Mouse (Mus musculus): Measurements from ENCODE around the gene Zfp978. TPM values are rescaled to one million over a fixed set of nuclear protein-coding genes. Genes with fewer than 3 reads are reported as not detected.
"Not testable (repeated sequence)": the region's sequence is repeated elsewhere in the genome, so short reads cannot be mapped to it uniquely, and the experiment has no call there.

The Zfp978 gene
- polyA plus RNA-seq, 1 experiment from 2014 or later: not detected

GRCm38 (mm10) chr4:147361872-147362271 lies 769 bp downstream of the Zfp978 start:
- not testable (repeated sequence) for H3K36me3 ChIP-seq; H3K4me2 ChIP-seq (replicated peaks); H3K9ac ChIP-seq (replicated peaks); H3K27ac ChIP-seq (replicated peaks); H3K9me3 ChIP-seq; H3K27me3 ChIP-seq; ATAC-seq (replicated peaks); H3K4me3 ChIP-seq; H3K4me1 ChIP-seq
- no CpG with 5 or more reads among the region's 1 CpGs for WGBS

GRCm38 (mm10) chr4:147369564-147369963 lies 8.5 kb downstream of the Zfp978 start:
- WGBS: no CpG with 5 or more reads among the region's 2 CpGs
- H3K9ac ChIP-seq (replicated peaks); H3K4me1 ChIP-seq; H3K36me3 ChIP-seq; H3K27ac ChIP-seq (replicated peaks); H3K9me3 ChIP-seq; H3K27me3 ChIP-seq; H3K4me3 ChIP-seq; H3K4me2 ChIP-seq (replicated peaks): not testable (repeated sequence)
- ATAC-seq (replicated peaks): peak; percentile 57; the same call in 1 of the 2 replicates

GRCm38 (mm10) chr4:147383199-147383598 lies 22.1 kb downstream of the Zfp978 start:
- ATAC-seq (replicated peaks): not testable (repeated sequence)

GRCm38 (mm10) chr4:147397201-147397600 lies 36.1 kb downstream of the Zfp978 start:
- peaks cover 40% of the 10 kb centered on the region for H3K9me3 ChIP-seq
- ATAC-seq (replicated peaks); H3K4me3 ChIP-seq; H3K4me1 ChIP-seq; H3K9ac ChIP-seq (replicated peaks); H3K27ac ChIP-seq (replicated peaks); H3K36me3 ChIP-seq; H3K27me3 ChIP-seq; H3K4me2 ChIP-seq (replicated peaks): not testable (repeated sequence)
- 84% methylated on average over 3 of the region's 3 CpGs for WGBS

More at GRCm38 (mm10) chr4:147383199-147383598, 22.1 kb downstream of the Zfp978 start:
- WGBS: 84% methylated on average over 4 of the region's 4 CpGs
- not testable (repeated sequence) for H3K9me3 ChIP-seq; H3K27me3 ChIP-seq; H3K27ac ChIP-seq (replicated peaks); H3K9ac ChIP-seq (replicated peaks); H3K4me3 ChIP-seq; H3K36me3 ChIP-seq; H3K4me1 ChIP-seq; H3K4me2 ChIP-seq (replicated peaks)

- H3K4me3 ChIP-seq; H3K36me3 ChIP-seq; ATAC-seq (replicated peaks); H3K27ac ChIP-seq (replicated peaks); H3K27me3 ChIP-seq; H3K4me2 ChIP-seq (replicated peaks); H3K9ac ChIP-seq (replicated peaks); H3K4me1 ChIP-seq: not testable (repeated sequence)
- WGBS: 82% methylated on average over 6 of the region's 6 CpGs
- H3K9me3 ChIP-seq: peaks cover 49% of the 10 kb centered on the region
Observed at GRCm38 (mm10) chr4:147397934-147398682, 37.0 kb downstream of the Zfp978 start.

GRCm38 (mm10) chr4:147398741-147399140 lies 37.6 kb downstream of the Zfp978 start:
- H3K27ac ChIP-seq (replicated peaks); H3K9ac ChIP-seq (replicated peaks); H3K4me3 ChIP-seq; ATAC-seq (replicated peaks); H3K36me3 ChIP-seq; H3K27me3 ChIP-seq; H3K4me2 ChIP-seq (replicated peaks); H3K4me1 ChIP-seq: not testable (repeated sequence)
- peaks cover 56% of the 10 kb centered on the region for H3K9me3 ChIP-seq
- WGBS: 85% methylated on average over 1 of the region's 1 CpGs

GRCm38 (mm10) chr4:147399505-147399904 lies 38.4 kb downstream of the Zfp978 start:
- ATAC-seq (replicated peaks); H3K27ac ChIP-seq (replicated peaks); H3K9ac ChIP-seq (replicated peaks); H3K4me3 ChIP-seq; H3K36me3 ChIP-seq; H3K4me2 ChIP-seq (replicated peaks); H3K27me3 ChIP-seq; H3K4me1 ChIP-seq: not testable (repeated sequence)
- 76% methylated on average over 3 of the region's 3 CpGs for WGBS
- H3K9me3 ChIP-seq: peaks cover 63% of the 10 kb centered on the region

- H3K4me2 ChIP-seq (replicated peaks); H3K27ac ChIP-seq (replicated peaks); H3K4me3 ChIP-seq; H3K36me3 ChIP-seq; H3K4me1 ChIP-seq; H3K27me3 ChIP-seq; ATAC-seq (replicated peaks); H3K9ac ChIP-seq (replicated peaks): not testable (repeated sequence)
- 85% methylated on average over 8 of the region's 8 CpGs for WGBS
- H3K9me3 ChIP-seq: peaks cover 64% of the 10 kb centered on the region
Observed at GRCm38 (mm10) chr4:147400031-147400847, 39.1 kb downstream of the Zfp978 start.

- H3K36me3 ChIP-seq; ATAC-seq (replicated peaks); H3K4me2 ChIP-seq (replicated peaks); H3K4me3 ChIP-seq; H3K27ac ChIP-seq (replicated peaks); H3K27me3 ChIP-seq; H3K4me1 ChIP-seq; H3K9ac ChIP-seq (replicated peaks): not testable (repeated sequence)
- peaks cover 64% of the 10 kb centered on the region for H3K9me3 ChIP-seq
- 82% methylated on average over 17 of the region's 17 CpGs for WGBS
Observed at GRCm38 (mm10) chr4:147400848-147401715, 40.0 kb downstream of the Zfp978 start.

GRCm38 (mm10) chr4:147401736-147402506 lies 40.8 kb downstream of the Zfp978 start:
- H3K9ac ChIP-seq (replicated peaks); ATAC-seq (replicated peaks); H3K27me3 ChIP-seq; H3K4me2 ChIP-seq (replicated peaks); H3K27ac ChIP-seq (replicated peaks); H3K36me3 ChIP-seq; H3K4me3 ChIP-seq; H3K4me1 ChIP-seq: not testable (repeated sequence)
- peaks cover 60% of the 10 kb centered on the region for H3K9me3 ChIP-seq
- WGBS: 84% methylated on average over 17 of the region's 17 CpGs

GRCm38 (mm10) chr4:147402507-147402890 lies 41.4 kb downstream of the Zfp978 start:
- ATAC-seq (replicated peaks): not testable (repeated sequence)

More at GRCm38 (mm10) chr4:147402507-147402890, 41.4 kb downstream of the Zfp978 start:
- not testable (repeated sequence) for H3K27ac ChIP-seq (replicated peaks); H3K27me3 ChIP-seq; H3K4me2 ChIP-seq (replicated peaks); H3K36me3 ChIP-seq; H3K4me3 ChIP-seq; H3K9ac ChIP-seq (replicated peaks); H3K4me1 ChIP-seq
- H3K9me3 ChIP-seq: peaks cover 60% of the 10 kb centered on the region
- WGBS: 26% methylated on average over 1 of the region's 1 CpGs
